14 mouse cellular contexts compared by ENCODE assay signal in genomic region chr13:35302088-35302487, GRCm38 (mm10).
"Had no signal": no experiment of that assay in that cellular context is flagged by ENCODE, and none has a peak within 500 bp of the region (broad histone marks: within the 10 kb centered on the region; RNA-seq: fewer than 3 reads in every experiment).

No protein-coding gene starts in this region.

- H3K27me3 ChIP-seq: megakaryocyte, embryonic 14.5 days; midbrain, embryonic 13.5 days; midbrain, embryonic 15.5 days; neural tube, embryonic 12.5 days; stomach, embryonic 15.5 days had no signal

- H3K36me3 ChIP-seq: midbrain, embryonic 13.5 days; midbrain, embryonic 15.5 days; neural tube, embryonic 12.5 days; stomach, embryonic 15.5 days had no signal

- H3K27ac ChIP-seq: midbrain, embryonic 13.5 days; midbrain, embryonic 15.5 days; neural tube, embryonic 12.5 days; stomach, embryonic 15.5 days; stomach, postnatal 0 days had no signal

- H3K9ac ChIP-seq: lung, embryonic 14.5 days; midbrain, embryonic 13.5 days; midbrain, embryonic 15.5 days; neural tube, embryonic 12.5 days; stomach, embryonic 15.5 days had no signal

- DNase-seq: lung, adult 18-20 months; lung, embryonic 14.5 days; lung, postnatal 10 days; lung, postnatal 4 days; right cerebral cortex, postnatal 14 days; thymus, adult 2 months; thymus, postnatal 25 days; thymus, postnatal 4 days had no signal

- H3K4me3 ChIP-seq: megakaryocyte, embryonic 14.5 days; midbrain, embryonic 13.5 days; midbrain, embryonic 15.5 days; neural tube, embryonic 12.5 days; stomach, embryonic 15.5 days had no signal

- H3K4me1 ChIP-seq: megakaryocyte, embryonic 14.5 days; midbrain, embryonic 13.5 days; midbrain, embryonic 15.5 days; neural tube, embryonic 12.5 days; stomach, embryonic 15.5 days had no signal

- ATAC-seq: midbrain, embryonic 13.5 days; midbrain, embryonic 15.5 days had no signal

- H3K9me3 ChIP-seq: megakaryocyte, embryonic 14.5 days; midbrain, embryonic 13.5 days; midbrain, embryonic 15.5 days; neural tube, embryonic 12.5 days; stomach, embryonic 15.5 days had no signal
